Mouse (Mus musculus): ENCODE measurements around the gene Rbm38. TPM values are rescaled to one million over a fixed set of nuclear protein-coding genes. Genes with fewer than 3 reads are reported as not detected.

Gene Rbm38
- polyA plus RNA-seq, 1 experiment from 2014 or later, result 305 TPM

GRCm38 (mm10) chr2:172990161-172990560 lies 30.1 kb upstream of the Rbm38 start:
- WGBS (ENCODE audit: insufficient replicate concordance), result 70% methylated on average over 6 of the region's 6 CpGs
- Histone ChIP-seq H3K27me3 (replicated peaks) (peaks cover 28% of the 10 kb centered on the region; the same call in 1 of the 2 replicates), H3K4me2 (no peak overlapping the region), H3K9me3 (replicated peaks) (no peaks in the 10 kb centered on the region), H3K27ac (no peak overlapping the region), H3K36me3 (no peaks in the 10 kb centered on the region), H3K4me1 (no peaks in the 10 kb centered on the region), H3K9ac (no peak overlapping the region), H3K4me3 (no peak overlapping the region)
- no peak for ATAC-seq

- Histone ChIP-seq H3K36me3 (no peaks in the 10 kb centered on the region), H3K27me3 (replicated peaks) (peaks cover 14% of the 10 kb centered on the region; the same call in 1 of the 2 replicates), H3K4me3 (no peak overlapping the region), H3K4me1 (peaks cover 8% of the 10 kb centered on the region), H3K9ac (no peak overlapping the region), H3K9me3 (replicated peaks) (no peaks in the 10 kb centered on the region), H3K4me2 (no peak overlapping the region), H3K27ac (no peak overlapping the region)
- WGBS (ENCODE audit: insufficient replicate concordance), result 8% methylated on average over 4 of the region's 4 CpGs
- ATAC-seq, result no peak
Observed at GRCm38 (mm10) chr2:172996207-172996606, 24.1 kb upstream of the Rbm38 start.

- Histone ChIP-seq H3K36me3 (peaks cover 14% of the 10 kb centered on the region), H3K9ac (no peak overlapping the region), H3K9me3 (replicated peaks) (no peaks in the 10 kb centered on the region), H3K27ac (no peak overlapping the region), H3K4me3 (no peak overlapping the region), H3K4me2 (no peak overlapping the region), H3K27me3 (replicated peaks) (peaks cover 10% of the 10 kb centered on the region; the same call in 1 of the 2 replicates), H3K4me1 (peaks cover 24% of the 10 kb centered on the region)
- ATAC-seq, result no peak
- WGBS (ENCODE audit: insufficient replicate concordance), result 45% methylated on average over 11 of the region's 11 CpGs
Observed at GRCm38 (mm10) chr2:172997748-172998147, 22.6 kb upstream of the Rbm38 start.

- H3K4me1 ChIP-seq, result peaks cover 26% of the 10 kb centered on the region
- H3K9me3 ChIP-seq (replicated peaks), result no peaks in the 10 kb centered on the region
- no peak overlapping the region for H3K27ac ChIP-seq
- H3K4me3 ChIP-seq, result no peak overlapping the region
- ATAC-seq, result no peak
- 56% methylated on average over 7 of the region's 7 CpGs for WGBS (ENCODE audit: insufficient replicate concordance)
- no peak overlapping the region for H3K4me2 ChIP-seq
- H3K36me3 ChIP-seq, result peaks cover 21% of the 10 kb centered on the region
- H3K27me3 ChIP-seq (replicated peaks), result peaks cover 10% of the 10 kb centered on the region; the same call in 1 of the 2 replicates
- H3K9ac ChIP-seq, result no peak overlapping the region
Observed at GRCm38 (mm10) chr2:172998478-172998877, 21.8 kb upstream of the Rbm38 start.

GRCm38 (mm10) chr2:172999630-173000284 lies 20.5 kb upstream of the Rbm38 start, which contains the start of gene Rae1:
Gene Rae1 (plus strand): TSS chr2:173000117.
- peaks cover 32% of the 10 kb centered on the region for H3K4me1 ChIP-seq
- H3K9me3 ChIP-seq (replicated peaks), result no peaks in the 10 kb centered on the region
- H3K4me2 ChIP-seq, result peak within 1 kb of the TSS; percentile 78
- under 1% methylated on average over 45 of the region's 45 CpGs for WGBS (ENCODE audit: insufficient replicate concordance)
- peak within 1 kb of the TSS; percentile 93 for H3K4me3 ChIP-seq
- peaks cover 34% of the 10 kb centered on the region for H3K36me3 ChIP-seq
- H3K27me3 ChIP-seq (replicated peaks), result peaks cover 10% of the 10 kb centered on the region; the same call in 1 of the 2 replicates
- peak within 1 kb of the TSS; percentile 100 for H3K27ac ChIP-seq
- peak; percentile 94 for ATAC-seq
- H3K9ac ChIP-seq, result peak within 1 kb of the TSS; percentile 94

- peak; percentile 93 for ATAC-seq
- Histone ChIP-seq H3K9me3 (replicated peaks) (no peaks in the 10 kb centered on the region), H3K36me3 (peaks cover 39% of the 10 kb centered on the region), H3K4me2 (peak overlapping the region; percentile 78), H3K4me3 (peak overlapping the region; percentile 93), H3K9ac (peak overlapping the region; percentile 94), H3K27ac (peak overlapping the region; percentile 100), H3K27me3 (replicated peaks) (peaks cover 10% of the 10 kb centered on the region; the same call in 1 of the 2 replicates), H3K4me1 (peaks cover 35% of the 10 kb centered on the region)
- under 1% methylated on average over 41 of the region's 42 CpGs for WGBS (ENCODE audit: insufficient replicate concordance)
Observed at GRCm38 (mm10) chr2:173000285-173000652, 20.0 kb upstream of the Rbm38 start.

GRCm38 (mm10) chr2:173000921-173001320 lies 19.4 kb upstream of the Rbm38 start:
- no peak for ATAC-seq
- 13% methylated on average over 8 of the region's 8 CpGs for WGBS (ENCODE audit: insufficient replicate concordance)
- Histone ChIP-seq H3K27ac (peak overlapping the region; percentile 100), H3K9ac (peak overlapping the region; percentile 94), H3K36me3 (peaks cover 45% of the 10 kb centered on the region), H3K27me3 (replicated peaks) (peaks cover 10% of the 10 kb centered on the region; the same call in 1 of the 2 replicates), H3K9me3 (replicated peaks) (no peaks in the 10 kb centered on the region), H3K4me1 (peaks cover 39% of the 10 kb centered on the region), H3K4me3 (peak overlapping the region; percentile 93), H3K4me2 (peak overlapping the region; percentile 78)

- no peak overlapping the region for H3K27ac ChIP-seq
- ATAC-seq, result no peak
- no peaks in the 10 kb centered on the region; the same call in 1 of the 2 replicates for H3K27me3 ChIP-seq (replicated peaks)
- peaks cover 39% of the 10 kb centered on the region for H3K4me1 ChIP-seq
- H3K4me3 ChIP-seq, result no peak overlapping the region
- H3K4me2 ChIP-seq, result no peak overlapping the region
- WGBS (ENCODE audit: insufficient replicate concordance), result 90% methylated on average over 8 of the region's 8 CpGs
- H3K9ac ChIP-seq, result no peak overlapping the region
- H3K9me3 ChIP-seq (replicated peaks), result no peaks in the 10 kb centered on the region
- peaks cover 73% of the 10 kb centered on the region for H3K36me3 ChIP-seq
Observed at GRCm38 (mm10) chr2:173003737-173004136, 16.6 kb upstream of the Rbm38 start.

GRCm38 (mm10) chr2:173010220-173010717 lies 10.0 kb upstream of the Rbm38 start:
- WGBS (ENCODE audit: insufficient replicate concordance), result 72% methylated on average over 3 of the region's 3 CpGs
- Histone ChIP-seq H3K4me1 (peaks cover 6% of the 10 kb centered on the region), H3K36me3 (peaks cover 99% of the 10 kb centered on the region), H3K4me2 (no peak overlapping the region), H3K27ac (no peak overlapping the region), H3K4me3 (no peak overlapping the region), H3K27me3 (replicated peaks) (no peaks in the 10 kb centered on the region), H3K9me3 (replicated peaks) (no peaks in the 10 kb centered on the region), H3K9ac (no peak overlapping the region)
- no peak for ATAC-seq

GRCm38 (mm10) chr2:173011440-173011839 lies 8.9 kb upstream of the Rbm38 start:
- no peak overlapping the region for H3K27ac ChIP-seq
- 88% methylated on average over 8 of the region's 8 CpGs for WGBS (ENCODE audit: insufficient replicate concordance)
- no peaks in the 10 kb centered on the region for H3K27me3 ChIP-seq (replicated peaks)
- no peak for ATAC-seq
- peaks cover 3% of the 10 kb centered on the region; the same call in 1 of the 2 replicates for H3K4me1 ChIP-seq
- H3K4me3 ChIP-seq, result no peak overlapping the region
- no peak overlapping the region for H3K9ac ChIP-seq
- no peak overlapping the region for H3K4me2 ChIP-seq
- no peaks in the 10 kb centered on the region for H3K9me3 ChIP-seq (replicated peaks)
- H3K36me3 ChIP-seq, result peaks cover 100% of the 10 kb centered on the region

- Histone ChIP-seq H3K9ac (no peak overlapping the region), H3K4me1 (peaks cover 36% of the 10 kb centered on the region), H3K27me3 (replicated peaks) (no peaks in the 10 kb centered on the region), H3K9me3 (replicated peaks) (no peaks in the 10 kb centered on the region), H3K36me3 (peaks cover 66% of the 10 kb centered on the region), H3K4me3 (no peak overlapping the region), H3K4me2 (no peak overlapping the region), H3K27ac (0 out of 2 replicates have a peak overlapping the region, but pooled peaks have one; percentile 3)
- no peak for ATAC-seq
- 59% methylated on average over 7 of the region's 7 CpGs for WGBS (ENCODE audit: insufficient replicate concordance)
Observed at GRCm38 (mm10) chr2:173014741-173015287, 5.5 kb upstream of the Rbm38 start.

- peak overlapping the region; percentile 91 for H3K4me2 ChIP-seq
- peaks cover 40% of the 10 kb centered on the region for H3K36me3 ChIP-seq
- peak overlapping the region; percentile 23 for H3K27ac ChIP-seq
- H3K9ac ChIP-seq, result peak overlapping the region; percentile 97; the same call in 1 of the 2 replicates
- no peak for ATAC-seq
- no peaks in the 10 kb centered on the region for H3K27me3 ChIP-seq (replicated peaks)
- WGBS (ENCODE audit: insufficient replicate concordance), result 15% methylated on average over 6 of the region's 6 CpGs
- peaks cover 55% of the 10 kb centered on the region for H3K4me1 ChIP-seq
- no peak overlapping the region for H3K4me3 ChIP-seq
- no peaks in the 10 kb centered on the region for H3K9me3 ChIP-seq (replicated peaks)
Observed at GRCm38 (mm10) chr2:173017940-173018339, 2.4 kb upstream of the Rbm38 start.

Measured in liver, embryonic 12.5 days (tissue).